Mouse (Mus musculus) kidney, adult 2 months (tissue): ENCODE data around the gene Pigw. TPM values are rescaled to one million over a fixed set of nuclear protein-coding genes. Genes with fewer than 3 reads are reported as not detected.
"Not testable (repeated sequence)": the region's sequence is repeated elsewhere in the genome, so short reads cannot be mapped to it uniquely, and the experiment has no call there.

Source experiments
- DNase-seq: peaks from one replicate; pipeline ENCODE4 v3.0.0; 2021
- H3K27ac ChIP-seq: fragments of 200-500 bp; 2 replicates; pipeline ENCODE4 v1.5.1; 2012; ENCODE audit warnings: low read depth, low read length, control low read depth, inconsistent platforms; ENCODE audit not compliant: insufficient read depth
- H3K27me3 ChIP-seq: fragments of 200-500 bp; replicated peaks from 2 replicates; pipeline ENCODE4 v1.6.1; 2012; ENCODE audit warnings: mild to moderate bottlenecking, moderate library complexity, low read length, inconsistent platforms; ENCODE audit not compliant: control insufficient read depth, insufficient read depth
- H3K36me3 ChIP-seq: fragments of 200-500 bp; 2 replicates; pipeline ENCODE4 v1.6.1; 2012; ENCODE audit warnings: mild to moderate bottlenecking, moderate library complexity, low read length, inconsistent platforms; ENCODE audit not compliant: control insufficient read depth, insufficient read depth
- H3K4me1 ChIP-seq: fragments of 200-500 bp; 2 replicates; pipeline ENCODE4 v1.6.1; 2011; ENCODE audit warnings: low read length; ENCODE audit not compliant: control insufficient read depth, insufficient read depth
- H3K4me3 ChIP-seq: fragments of 200-500 bp; 2 replicates; pipeline ENCODE4 v1.5.1; 2011; ENCODE audit warnings: mild to moderate bottlenecking, low read depth, low read length, control low read depth; ENCODE audit not compliant: insufficient read depth
- CTCF ChIP-seq: fragments of 200-500 bp; conservative IDR thresholded peaks from 2 replicates; pipeline ENCODE4 v1.5.1; 2011; ENCODE audit warnings: low read depth, mild to moderate bottlenecking, control low read depth, low read length, moderate library complexity, mixed read lengths; ENCODE audit not compliant: insufficient read depth, insufficient read length
- POLR2A ChIP-seq: fragments of 200-500 bp; IDR thresholded peaks from one replicate; pipeline ENCODE4 v1.6.1; 2011; ENCODE audit warnings: low read depth, low read length, control low read depth
- WGBS: fragments of 180-500 bp; shearing (Covaris S2); methylation state at CpG from one replicate; pipeline ENCODE4 v1.1.7; 2018; 5-methylcytosine and 5-hydroxymethylcytosine counted together
- polyA plus RNA-seq: library from polyadenylated mRNA; depleted of rRNA; stranded (reverse); fragments of >200 nt; gene quantifications from 2 replicates; pipeline ENCODE4 v1.2.3, GENCODE M21; 2012; rRNA removed

Gene Pigw
- polyA plus RNA-seq, 1 experiment: 2.3 TPM

- WGBS: 96% methylated on average over 15 of the region's 15 CpGs
- TF ChIP-seq CTCF: no peak
- no peak for TF ChIP-seq POLR2A
- Histone ChIP-seq H3K27ac (no peak overlapping the region), H3K4me1 (no peaks in the 10 kb centered on the region), H3K4me3 (no peak overlapping the region), H3K27me3 (no peaks in the 10 kb centered on the region), H3K36me3 (peaks cover 14% of the 10 kb centered on the region)
- no peak for DNase-seq
Observed at GRCm38 (mm10) chr11:84846741-84847474, 33.2 kb downstream of the Pigw start.

GRCm38 (mm10) chr11:84839330-84839729 lies 40.8 kb downstream of the Pigw start:
- Histone ChIP-seq H3K4me1 (no peaks in the 10 kb centered on the region), H3K4me3 (no peak overlapping the region), H3K36me3 (peaks cover 21% of the 10 kb centered on the region), H3K27ac (no peak overlapping the region), H3K27me3 (no peaks in the 10 kb centered on the region)
- WGBS: 93% methylated on average over 2 of the region's 2 CpGs
- TF ChIP-seq CTCF (0 out of 2 replicates have a peak, but pooled peaks have one; percentile 18), POLR2A (no peak)
- no peak for DNase-seq

GRCm38 (mm10) chr11:84829495-84829894 lies 50.6 kb downstream of the Pigw start:
- H3K4me3 ChIP-seq: peak overlapping the region; percentile 56
- H3K27ac ChIP-seq: peak overlapping the region; percentile 69
- not testable (repeated sequence) for H3K27me3 ChIP-seq, H3K36me3 ChIP-seq, DNase-seq
- 68% methylated on average over 11 of the region's 11 CpGs for WGBS
- H3K4me1 ChIP-seq: peaks cover 20% of the 10 kb centered on the region

- under 1% methylated on average over 62 of the region's 62 CpGs for WGBS
- H3K4me1 ChIP-seq: peaks cover 20% of the 10 kb centered on the region
- no peaks in the 10 kb centered on the region; the same call in 1 of the 2 replicates for H3K36me3 ChIP-seq
- peak within 1 kb of the TSS; percentile 72 for H3K27ac ChIP-seq
- no peak for TF ChIP-seq CTCF
- TF ChIP-seq POLR2A: no peak
- no peaks in the 10 kb centered on the region for H3K27me3 ChIP-seq
- peak within 1 kb of the TSS; percentile 68 for H3K4me3 ChIP-seq
- peak; percentile 97 for DNase-seq
Observed at GRCm38 (mm10) chr11:84828516-84829399, 51.3 kb downstream of the Pigw start, which contains the start of gene Dhrs11. Gene Dhrs11, minus strand, starts transcription at chr11:84828994.

DNA sequence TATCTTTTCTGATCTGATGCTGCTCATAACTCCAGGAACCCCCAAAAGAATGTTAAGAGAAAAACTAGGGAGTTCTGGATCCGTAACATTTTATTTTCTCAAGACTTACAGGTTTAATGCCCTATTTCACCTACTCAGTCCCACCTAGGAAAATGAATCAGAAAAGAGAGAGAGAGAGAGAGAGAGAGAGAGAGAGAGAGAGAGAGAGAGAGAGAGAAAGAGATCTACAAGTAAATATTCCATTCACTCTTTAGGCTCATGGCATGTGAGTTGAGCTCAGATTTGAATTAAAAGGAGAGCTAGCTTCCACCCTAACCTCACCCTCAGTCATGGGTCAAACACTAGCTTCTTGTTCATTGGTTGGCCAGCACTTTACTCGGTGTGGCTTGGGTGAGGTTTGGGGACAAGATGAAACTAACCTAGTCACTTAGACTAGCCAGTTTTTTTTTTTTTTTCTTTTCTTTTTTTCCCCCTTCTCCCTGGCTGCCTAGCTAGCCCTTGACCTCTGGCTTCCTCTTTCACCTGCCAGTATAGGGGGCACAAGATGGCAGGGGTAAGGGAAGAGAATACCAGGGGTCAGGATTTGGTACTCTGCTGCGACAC lies 52.1 kb downstream of the Pigw start:
- no peaks in the 10 kb centered on the region; the same call in 1 of the 2 replicates for H3K36me3 ChIP-seq
- WGBS: 36% methylated on average over 3 of the region's 3 CpGs
- H3K27ac ChIP-seq: peak overlapping the region; percentile 78
- H3K27me3 ChIP-seq: no peaks in the 10 kb centered on the region
- peak overlapping the region; percentile 68 for H3K4me3 ChIP-seq
- peaks cover 20% of the 10 kb centered on the region for H3K4me1 ChIP-seq
- peak; percentile 41 for DNase-seq
- TF ChIP-seq CTCF: no peak

DNA sequence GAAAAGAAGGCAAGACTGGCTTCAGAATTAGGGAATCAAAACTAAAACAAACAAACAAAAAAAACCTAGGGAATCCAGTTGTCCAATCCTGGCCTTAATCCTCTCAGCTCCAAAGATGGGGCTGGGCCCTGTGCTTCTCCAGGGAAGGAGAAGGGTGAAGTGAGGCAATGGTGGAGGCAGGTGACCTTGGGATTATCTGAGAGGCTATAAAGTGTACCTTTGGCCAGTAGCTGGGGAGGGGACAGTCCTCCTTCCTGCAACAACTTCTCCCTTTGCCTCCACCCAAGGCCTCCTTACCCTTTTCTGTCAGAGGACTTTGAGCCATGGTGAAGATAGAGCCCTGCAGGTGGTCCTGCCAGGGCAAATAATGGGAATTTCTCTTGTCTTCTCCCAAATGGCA lies 52.6 kb downstream of the Pigw start:
- 0 out of 2 replicates have a peak overlapping the region, but pooled peaks have one; percentile 8 for H3K4me3 ChIP-seq
- DNase-seq: peak; percentile 29

More for the DNA sequence above, 52.6 kb downstream of the Pigw start:
- Histone ChIP-seq H3K36me3 (no peaks in the 10 kb centered on the region), H3K27ac (peak overlapping the region; percentile 78), H3K4me1 (peaks cover 20% of the 10 kb centered on the region), H3K27me3 (no peaks in the 10 kb centered on the region)
- TF ChIP-seq POLR2A (no peak), CTCF (no peak)

Other genes with a start within 250 kb of the Pigw start
- 9.3 and 10.3 TPM in 2 replicates for gene Mrm1, start 60.8 kb downstream of the Pigw start, polyA plus RNA-seq
- 60.4 and 63.4 TPM in 2 replicates for gene Dhrs11, start 51.3 kb downstream of the Pigw start, polyA plus RNA-seq
- gene Ggnbp2, start 9.5 kb downstream of the Pigw start, polyA plus RNA-seq: 36.6 and 48.6 TPM in 2 replicates
- gene Myo19, start 137 bp downstream of the Pigw start, polyA plus RNA-seq: 36.4 and 48.0 TPM in 2 replicates
- gene Znhit3, start 36.1 kb upstream of the Pigw start, polyA plus RNA-seq: 9.2 and 11.0 TPM in 2 replicates
- 91.5 and 107 TPM in 2 replicates for gene Car4, start 77.5 kb upstream of the Pigw start, polyA plus RNA-seq